Mouse (Mus musculus) urinary bladder, postnatal 14 days (tissue): ENCODE measurements around the gene Tlcd1.
"Not testable (repeated sequence)": the region's sequence is repeated elsewhere in the genome, so short reads cannot be mapped to it uniquely, and the experiment has no call there.

Experiments
- DNase-seq: peaks from one replicate; pipeline ENCODE4 v3.0.0; 2021; ENCODE audit warnings: low spot score

Tlcd1 gene

DNA sequence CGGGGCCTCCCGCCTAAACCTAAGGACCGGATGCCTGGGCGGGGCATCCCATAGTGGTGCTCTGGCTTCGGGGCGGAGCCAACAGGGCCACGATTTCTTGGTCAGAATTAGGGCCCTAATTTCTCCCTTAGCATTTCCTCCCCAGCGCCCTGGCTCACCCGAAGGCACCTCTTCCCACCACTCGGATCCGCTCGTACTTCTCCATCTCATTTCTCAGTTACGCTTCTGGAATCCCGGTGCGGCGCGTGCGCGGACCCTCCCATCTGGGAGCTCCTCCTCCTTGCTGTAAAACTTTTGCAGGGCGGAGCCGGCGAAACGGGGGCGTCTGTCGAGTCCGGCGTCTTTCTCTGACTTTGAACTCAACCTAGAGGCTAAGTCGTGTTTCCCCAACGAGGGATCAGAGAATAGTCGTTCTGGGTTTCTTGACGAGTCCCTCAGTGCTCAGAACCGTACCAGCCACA is at the start of gene Tlcd1, which contains the start of gene Nek8:
Gene Tlcd1, plus strand, starts transcription at position 310 of the 461 bp plus-strand sequence.
Gene Nek8, minus strand, starts transcription at position 274 of the 461 bp plus-strand sequence.
- peak; percentile 93 for DNase-seq

DNA sequence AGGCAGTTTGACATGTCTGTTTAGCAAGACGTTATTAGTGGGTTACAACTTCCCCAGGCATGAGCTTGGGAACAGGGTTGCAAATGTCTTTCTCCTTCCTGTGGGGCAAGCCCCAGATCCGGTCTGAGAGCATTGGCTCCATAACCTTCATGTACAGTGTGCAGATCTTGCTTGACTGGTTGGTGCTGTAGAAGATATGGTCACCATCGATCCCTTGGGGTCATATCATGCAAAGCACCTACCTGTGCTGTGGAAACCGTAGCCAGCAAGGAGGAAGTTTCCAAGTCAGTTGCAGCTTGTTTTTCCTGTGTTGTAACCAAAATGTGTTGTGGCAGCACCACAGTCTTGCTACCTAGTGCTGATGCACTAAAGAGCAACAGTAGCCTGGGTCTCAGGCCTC is 49.8 kb upstream of the Tlcd1 start:
- no peak for DNase-seq

DNA sequence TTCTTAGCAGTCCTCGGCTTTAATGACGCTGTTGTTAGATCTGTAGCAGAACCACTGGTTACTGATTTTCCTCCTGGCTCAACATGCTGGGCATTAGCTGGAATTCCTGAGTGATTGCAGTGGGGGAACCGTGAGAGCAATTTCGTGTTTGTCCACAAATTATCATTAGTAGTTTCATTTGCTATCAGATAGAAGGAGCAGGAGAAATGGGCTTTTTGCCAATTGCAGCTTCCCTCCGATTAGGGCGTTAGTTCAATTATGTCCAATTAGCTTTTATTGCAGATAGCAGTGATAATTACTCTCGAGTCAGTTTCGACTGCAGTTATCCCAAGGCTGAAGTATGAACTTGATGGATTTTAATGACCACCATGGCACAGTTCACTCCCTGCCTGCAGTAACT is 47.1 kb upstream of the Tlcd1 start:
- DNase-seq = no peak

DNA sequence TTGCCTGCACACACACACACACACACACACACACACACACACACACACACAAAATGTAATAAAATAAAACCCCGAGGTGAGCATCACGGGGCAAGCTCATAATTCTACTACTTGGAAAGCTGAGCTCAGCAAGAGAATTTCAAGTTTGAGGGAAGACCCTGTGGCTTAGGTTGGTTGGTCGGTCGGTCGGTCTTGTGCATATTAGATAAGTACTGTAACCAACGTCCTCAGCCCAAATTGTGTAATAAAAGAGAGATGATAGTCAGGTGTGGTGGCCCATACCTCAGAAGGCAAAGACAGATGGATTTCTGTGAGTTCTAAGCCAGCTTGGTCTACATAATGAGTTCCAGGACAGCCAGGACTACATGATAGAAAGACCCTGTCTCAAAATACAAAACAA is 42.6 kb upstream of the Tlcd1 start:
- no peak for DNase-seq

DNA sequence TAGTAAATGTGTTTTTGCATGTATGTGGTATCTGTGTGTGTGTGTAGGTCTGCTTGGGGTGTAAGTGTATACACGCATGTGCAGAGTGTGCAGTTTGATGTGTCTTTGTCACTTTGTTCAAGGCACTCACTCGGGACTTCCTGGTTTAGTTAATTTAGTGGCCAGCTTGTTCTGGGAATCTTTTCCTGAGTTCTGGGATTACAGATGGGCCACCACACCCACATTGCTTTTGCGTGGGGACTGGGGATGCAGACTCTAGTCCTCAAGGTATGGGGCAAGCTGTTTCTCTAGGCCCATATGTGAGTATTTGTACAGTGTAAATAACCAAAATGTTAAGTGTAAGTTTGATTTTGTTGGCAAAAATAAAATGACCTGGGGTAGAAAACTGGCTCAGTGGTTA is 42.2 kb upstream of the Tlcd1 start:
- no peak for DNase-seq

DNA sequence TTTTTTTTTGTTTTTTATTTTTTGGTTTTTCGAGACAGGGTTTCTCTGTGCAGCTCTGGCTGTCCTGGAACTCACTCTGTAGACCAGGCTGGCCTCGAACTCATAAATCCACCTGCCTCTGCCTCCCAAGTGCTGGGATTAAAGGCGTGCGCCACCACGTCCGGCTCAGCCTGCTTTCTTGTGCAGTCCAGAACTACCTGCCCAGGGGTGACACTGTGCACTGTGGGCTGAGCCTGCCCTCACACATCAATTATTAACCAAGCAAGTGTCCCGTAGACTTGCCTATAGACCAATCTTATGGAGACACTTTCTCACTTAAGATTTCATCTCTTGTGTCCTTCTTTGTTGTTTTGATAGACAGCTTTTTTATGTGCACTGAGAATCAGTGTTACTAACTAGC is 41.2 kb upstream of the Tlcd1 start:
- DNase-seq = not testable (repeated sequence)

DNA sequence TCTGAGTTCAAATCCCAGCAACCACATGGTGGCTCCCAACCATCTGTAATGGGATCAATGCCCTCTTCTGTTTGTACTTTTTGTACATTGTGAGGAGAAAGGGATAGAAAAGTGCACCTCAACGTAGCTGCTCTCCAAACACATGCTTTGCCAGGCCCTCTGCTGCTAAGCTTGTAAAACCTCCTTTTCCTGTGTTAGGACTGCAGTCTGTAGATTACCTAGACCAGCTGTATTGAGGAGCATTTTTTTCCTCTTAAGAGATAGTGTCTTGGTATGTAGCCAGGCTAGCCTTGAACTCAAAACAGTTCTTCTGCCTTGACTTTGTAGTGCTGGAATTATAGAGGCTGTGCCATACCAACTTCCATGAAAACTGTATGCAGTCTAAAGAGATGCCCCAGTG is 40.4 kb upstream of the Tlcd1 start:
- DNase-seq = no peak

DNA sequence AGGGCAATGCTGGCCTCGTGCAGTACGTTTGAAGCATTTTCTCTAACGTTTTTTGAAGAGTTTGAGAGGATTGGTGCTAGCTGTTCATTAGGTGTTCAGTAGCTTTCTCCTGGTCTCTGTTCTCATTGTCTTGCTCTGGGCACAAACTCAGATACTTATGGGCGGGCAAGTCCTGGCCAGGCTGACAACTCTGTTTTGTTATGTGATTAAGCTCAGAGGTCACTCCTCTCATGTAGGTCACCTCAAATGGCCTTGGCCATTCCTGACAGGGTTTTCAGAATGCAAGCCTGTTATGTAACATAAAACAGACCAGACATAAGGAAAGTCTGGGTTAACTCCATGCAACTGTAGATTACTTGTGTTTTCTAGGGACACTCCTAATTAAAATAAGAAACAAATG is 38.9 kb upstream of the Tlcd1 start:
- DNase-seq = no peak

DNA sequence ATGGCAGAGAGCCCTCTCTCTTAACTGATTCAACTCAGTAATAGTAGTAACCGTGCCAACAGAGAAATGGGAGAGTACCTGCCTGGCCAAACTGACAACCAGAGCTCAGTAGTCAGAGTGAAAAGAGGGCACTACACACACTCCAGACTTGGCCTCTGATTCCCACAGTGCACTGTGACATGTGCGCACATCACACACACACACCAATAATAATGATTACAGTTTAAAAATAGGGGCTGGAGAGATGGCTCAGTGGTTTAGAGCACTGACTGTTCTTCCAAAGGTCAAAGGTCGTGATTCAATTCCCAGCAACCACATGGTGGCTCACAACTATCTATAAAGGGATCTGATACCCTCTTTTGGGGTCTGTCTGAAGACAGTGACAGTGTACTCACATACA is 38.5 kb upstream of the Tlcd1 start:
- DNase-seq = no peak

DNA sequence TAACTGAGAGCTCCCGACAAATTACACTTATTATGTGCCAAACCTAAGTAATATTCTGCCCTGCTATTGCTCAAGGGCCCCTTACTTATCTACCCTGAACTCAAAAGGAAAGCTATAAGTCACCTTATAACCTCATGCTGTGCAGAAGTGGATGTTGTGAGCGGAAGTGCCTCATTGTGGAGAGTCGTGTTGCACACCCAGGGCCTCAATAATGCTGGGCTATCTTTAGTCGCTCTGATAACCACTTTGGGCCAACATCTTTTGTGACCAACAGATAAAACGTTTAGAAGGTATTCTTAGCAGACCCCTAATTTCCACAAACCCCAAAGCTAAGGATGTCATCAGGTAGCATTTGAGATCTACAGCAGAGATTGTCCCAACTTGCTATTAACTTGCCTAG is 35.8 kb upstream of the Tlcd1 start:
- DNase-seq = no peak

DNA sequence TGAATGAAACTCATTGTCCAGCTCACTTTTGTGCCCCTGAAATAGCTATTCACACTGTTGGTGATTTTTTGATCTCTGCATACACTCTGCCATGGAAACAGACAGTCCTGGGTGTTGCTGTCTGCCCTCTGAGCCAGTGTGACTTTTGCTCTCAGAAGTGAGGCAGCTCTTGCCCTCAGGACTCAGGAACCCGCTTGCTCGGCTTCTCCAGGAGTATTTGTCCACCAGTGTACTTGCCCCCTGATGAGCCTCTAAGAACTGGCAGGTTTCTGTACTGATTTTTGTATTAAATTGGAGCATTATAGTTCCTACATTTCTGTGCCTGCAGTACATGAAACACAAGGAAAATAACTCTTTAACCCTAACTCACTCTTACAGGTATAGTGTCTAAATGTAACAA is 33.0 kb upstream of the Tlcd1 start:
- no peak for DNase-seq

DNA sequence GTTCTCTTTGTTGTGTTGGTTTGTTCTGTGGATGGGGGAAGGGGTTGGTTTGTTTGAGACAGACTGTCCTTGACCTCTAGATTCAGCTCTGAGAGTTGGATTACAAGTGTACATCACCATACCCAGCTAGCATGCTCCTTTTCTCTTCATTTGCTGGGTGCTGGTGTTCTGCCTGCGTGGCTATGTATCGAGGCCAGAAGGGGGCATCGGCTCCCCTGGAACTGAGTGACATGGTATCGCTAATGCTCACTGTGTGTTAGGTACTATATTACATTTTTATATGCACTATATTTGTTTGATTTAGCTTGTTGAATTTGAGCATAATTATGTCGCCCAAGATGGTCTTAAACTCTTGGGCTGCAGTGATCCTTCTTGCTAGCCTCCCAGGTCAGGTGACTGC is 30.3 kb upstream of the Tlcd1 start:
- no peak for DNase-seq

DNA sequence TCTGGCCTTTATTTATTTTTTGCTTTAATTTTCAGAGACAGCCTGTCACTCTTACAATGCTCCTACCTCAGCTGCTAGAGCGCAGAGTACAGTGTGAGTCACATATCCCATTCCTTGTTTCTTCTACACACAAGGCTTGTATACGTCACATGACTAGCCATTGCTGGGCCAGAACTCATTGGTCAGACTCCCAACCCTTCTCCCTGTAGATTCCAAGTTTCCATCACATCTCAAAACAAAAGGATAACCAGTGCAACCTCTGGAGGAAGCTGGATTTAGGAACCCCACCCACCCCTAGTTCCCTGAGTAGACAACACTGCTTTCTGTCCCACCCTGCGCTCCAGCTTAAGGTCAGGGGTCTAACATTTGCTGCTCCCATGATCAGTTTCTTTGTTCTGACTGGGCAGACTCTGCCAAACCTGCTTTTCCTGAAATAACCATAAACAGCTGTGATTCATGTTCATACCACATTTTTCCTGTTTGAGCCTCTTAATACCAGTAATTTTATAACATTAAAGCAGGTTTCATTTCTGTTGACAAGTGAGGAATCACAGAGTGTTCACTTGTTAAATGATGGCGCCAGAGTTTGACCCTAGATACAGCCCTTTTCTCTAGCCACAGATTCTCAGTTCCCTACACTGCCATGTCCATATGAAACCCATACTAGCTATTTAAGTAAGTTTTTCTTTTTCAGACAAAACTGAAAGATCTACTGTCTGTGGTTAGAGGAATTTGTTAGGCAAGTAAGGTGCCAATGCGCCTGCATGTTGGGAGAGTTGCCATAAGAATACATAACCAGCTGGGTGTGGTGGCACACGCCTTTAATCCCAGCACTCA is 29.6 kb upstream of the Tlcd1 start:
- no peak for DNase-seq

DNA sequence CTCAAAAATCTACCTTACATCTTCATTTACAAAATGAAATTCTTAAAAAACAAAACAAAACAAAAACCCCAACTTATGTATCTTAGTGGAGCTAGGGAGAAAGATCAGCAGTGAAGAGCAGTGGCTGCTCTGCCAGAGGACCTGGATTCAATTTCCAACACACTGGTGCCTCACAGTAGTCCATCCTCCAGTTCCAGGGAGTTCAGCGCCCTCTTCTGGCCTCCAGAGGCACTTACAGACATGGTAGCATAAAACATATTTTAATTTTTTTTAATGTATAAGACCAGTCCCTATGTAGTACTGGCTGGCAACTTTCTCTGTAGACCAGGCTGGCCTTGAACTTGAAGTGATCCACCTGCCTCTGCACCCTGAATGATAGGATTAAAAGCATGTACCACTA is 25.4 kb upstream of the Tlcd1 start:
- no peak for DNase-seq

DNA sequence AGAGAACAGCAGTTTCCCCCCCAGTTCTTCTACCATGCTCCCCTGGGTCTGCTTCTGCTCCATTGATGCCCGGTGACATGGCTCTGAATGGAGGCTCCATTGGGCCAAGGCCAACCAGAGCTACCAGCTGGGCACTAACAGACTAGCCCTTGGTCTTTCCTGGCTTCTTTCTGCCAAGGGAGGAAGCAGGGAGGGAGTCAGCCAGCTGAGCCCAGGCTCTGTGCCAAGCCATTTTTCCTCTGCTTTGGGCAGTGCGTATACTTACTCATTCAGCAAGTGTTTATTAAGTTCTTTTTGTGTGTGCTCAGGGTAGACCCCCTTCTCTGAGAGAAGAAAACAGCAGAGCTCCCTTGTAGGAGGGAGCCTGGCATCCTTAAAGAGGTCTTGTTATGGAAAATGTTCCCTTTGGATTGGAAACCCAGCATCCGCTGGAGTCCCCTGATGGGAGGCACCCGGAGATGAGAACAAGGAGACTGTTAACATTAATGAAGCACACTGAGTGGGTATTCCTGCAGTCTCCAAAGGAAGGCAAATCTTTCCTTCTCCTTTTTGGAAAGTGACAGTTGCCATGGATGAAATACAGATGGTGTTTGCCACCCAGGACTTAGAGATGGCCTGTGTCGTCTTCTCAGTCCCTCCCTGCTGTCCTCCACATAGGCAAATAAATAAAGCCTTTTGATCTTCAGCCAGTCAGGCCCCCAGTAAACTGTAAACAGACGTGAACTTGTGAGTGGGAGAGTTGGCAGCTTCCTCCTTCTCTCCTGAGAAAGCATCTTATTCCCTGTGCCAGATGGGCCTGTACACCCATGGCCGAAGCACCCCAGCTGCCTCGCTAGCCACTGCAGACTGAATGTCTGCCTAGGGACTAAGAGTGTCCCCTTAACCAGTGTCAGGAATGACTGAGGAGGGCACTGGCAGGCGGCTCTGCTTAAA is 23.9 kb upstream of the Tlcd1 start:
- DNase-seq = peak; percentile 54

DNA sequence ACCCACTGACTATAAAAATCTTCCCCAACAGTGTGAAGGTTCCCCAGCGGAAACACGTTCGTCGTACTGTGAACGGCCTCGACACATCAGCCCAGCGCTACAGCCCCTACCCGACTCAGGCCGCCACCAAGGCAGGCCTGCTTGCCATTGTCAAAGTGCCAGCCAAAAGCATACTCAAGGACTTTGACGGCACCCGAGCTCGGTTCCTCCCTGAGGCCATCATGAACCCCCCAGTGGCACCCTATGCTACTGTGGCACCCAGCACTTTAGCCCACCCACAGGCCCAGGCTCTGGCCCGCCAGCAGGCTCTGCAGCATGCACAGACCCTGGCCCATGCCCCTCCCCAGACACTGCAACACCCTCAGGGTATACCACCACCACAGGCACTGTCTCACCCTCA is 22.7 kb upstream of the Tlcd1 start:
- no peak for DNase-seq

DNA sequence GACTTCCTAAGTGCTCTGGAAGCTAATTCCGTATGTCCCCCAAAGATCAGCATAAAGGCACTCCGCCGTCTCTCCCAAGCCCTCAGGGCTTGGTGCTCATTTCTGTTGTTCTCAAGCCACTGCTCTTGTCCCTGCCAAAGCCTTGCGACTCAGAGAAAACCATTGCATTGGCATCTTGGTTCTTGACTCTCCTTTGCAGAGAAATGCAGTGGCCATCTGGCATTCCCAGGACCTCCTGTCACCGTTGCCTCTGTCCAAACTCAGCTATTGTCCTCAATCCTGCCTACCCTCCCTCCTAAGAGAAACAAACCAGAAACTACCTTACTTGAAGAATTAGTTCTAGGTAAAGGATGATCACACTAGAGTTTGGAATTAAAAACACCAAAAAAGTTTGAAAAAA is 20.8 kb upstream of the Tlcd1 start:
- no peak for DNase-seq

DNA sequence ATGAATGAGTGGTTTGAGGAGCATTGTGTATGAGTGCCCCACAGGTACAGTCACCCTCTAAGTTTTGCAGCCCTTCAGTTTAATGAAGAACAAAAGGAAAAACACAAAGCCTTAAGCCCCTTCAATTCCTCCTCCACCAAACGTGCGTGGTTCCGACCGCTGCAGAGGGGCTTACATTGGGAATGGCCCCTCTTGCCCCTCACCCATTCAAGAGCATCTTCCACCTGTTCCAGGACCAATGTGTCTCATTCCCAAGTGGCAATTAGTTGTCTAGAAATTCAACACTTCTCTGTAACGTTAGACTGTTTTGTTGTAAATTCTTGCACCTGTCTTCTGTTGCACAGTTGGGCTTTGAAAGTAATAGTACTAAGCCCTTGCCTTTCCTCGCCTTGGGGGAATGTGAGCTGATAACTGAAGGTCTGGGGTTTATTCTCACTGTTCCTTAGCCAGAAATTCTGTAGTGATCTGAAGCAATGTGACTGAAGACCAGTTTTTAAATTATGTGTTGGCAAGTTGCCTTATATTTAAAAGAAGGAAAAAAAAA is 20.3 kb upstream of the Tlcd1 start:
- DNase-seq = no peak

DNA sequence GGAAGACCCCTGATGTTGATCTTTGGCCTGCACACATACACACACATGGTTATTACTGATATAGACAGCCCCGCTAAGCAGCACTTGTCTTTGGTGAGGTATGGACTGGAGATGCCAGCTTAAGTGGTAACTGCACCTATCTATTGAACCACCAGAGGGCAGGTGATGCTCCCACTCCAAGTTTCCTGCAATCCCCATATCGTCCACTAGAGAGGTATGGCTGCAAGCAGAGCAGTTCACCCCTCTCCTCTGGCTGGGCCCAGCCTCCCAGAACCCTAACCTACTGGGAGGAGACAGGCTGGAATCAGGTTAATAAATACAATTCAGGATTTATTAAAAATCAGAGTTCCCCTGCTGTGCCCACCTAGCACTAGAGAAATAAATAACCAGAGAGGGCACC is 17.4 kb upstream of the Tlcd1 start:
- DNase-seq = peak; percentile 82

DNA sequence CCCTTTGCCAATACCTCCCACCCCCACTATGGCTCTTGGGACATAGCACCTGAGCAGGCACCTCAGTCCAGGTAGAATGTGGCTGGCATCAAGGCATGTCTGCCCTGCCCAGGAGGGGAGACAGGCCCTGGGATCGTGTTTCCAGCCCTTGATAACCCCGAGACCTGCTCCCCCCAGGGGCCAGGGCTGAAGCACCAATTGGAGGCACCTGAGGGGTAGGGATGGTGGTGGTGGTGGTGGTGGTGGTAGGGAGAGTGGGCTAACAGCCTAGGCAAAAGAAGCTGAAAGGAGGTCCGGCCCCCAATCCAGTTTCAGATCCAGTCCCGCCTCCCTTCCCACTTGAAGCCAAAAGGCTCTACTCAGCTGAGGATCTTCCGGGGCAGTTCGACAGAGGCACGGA is 17.0 kb upstream of the Tlcd1 start:
- DNase-seq = no peak

DNA sequence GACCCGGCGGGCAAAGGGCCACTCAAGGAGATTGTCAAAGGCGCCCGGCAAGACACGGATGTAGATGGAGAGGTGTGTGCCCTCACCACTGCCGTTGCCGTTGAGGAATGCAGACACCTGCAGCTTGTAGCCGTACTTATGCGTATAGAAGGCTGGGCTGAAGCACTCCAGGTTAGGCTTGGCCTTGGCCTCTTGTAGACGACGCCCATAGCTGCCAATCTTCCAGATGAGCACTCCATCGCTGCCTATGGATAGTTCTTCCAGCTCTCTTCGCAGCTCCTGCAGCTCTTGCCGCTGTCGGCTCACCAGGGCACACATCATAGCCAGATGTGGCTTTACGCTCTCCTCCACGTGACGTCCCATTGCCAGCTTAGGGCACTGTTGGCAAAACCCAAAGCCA is 16.3 kb upstream of the Tlcd1 start:
- DNase-seq = no peak

DNA sequence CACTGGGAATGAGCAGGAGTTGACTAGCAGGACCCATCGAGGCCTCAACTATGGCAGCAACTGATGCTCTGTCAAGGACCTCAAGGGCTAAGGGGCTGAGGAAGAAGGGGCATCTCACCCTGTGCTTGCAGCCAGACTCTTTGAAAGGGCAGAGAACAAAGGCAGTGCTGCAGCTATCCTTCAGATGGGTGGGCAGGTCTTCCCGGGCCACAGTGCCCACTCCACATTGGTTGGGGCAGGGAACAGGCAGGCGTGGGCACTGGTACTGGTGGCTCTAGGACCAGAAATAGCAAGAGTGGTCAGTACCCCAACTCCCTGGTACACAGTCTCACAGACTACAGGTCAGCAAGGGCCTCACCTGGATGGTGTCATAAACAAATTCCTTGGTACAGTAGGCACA is 15.8 kb upstream of the Tlcd1 start:
- DNase-seq = no peak

DNA sequence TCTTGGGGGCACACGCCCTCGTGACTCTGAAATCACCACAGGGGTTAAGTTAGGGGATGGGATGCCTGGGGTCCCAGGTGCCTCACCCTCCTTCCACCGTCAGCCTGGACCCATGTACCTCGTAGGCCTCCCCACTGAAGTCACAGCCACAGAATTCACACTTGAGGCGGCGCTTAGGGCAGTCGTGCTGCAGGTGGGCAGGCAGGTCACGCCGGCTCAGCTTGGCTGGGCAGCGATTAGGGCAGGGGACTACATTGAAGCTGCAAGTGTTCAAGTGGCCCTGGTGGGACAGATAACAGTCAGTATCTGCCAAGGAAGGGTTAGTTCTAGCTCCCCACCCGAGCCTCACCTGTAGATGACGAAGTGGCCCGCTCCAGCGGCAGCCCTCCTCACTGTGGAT is 15.3 kb upstream of the Tlcd1 start:
- no peak for DNase-seq
